Mouse (Mus musculus) embryo, embryonic 11 days (tissue): ENCODE data around the gene Sun3.

Experiments
- DNase-seq: peaks from one replicate; pipeline ENCODE4 v3.0.0-alpha.2; 2015

The Sun3 gene

GRCm38 (mm10) chr11:8978154-8978553, 70.6 kb downstream of the Sun3 start:
- no peak for DNase-seq

- no peak for DNase-seq
Measured at GRCm38 (mm10) chr11:8973166-8973565, 75.6 kb downstream of the Sun3 start, which contains the start of gene Pkd1l1. Gene Pkd1l1, minus strand, starts transcription at chr11:8973266.

- DNase-seq = no peak
Measured at GRCm38 (mm10) chr11:8972093-8972492, 76.7 kb downstream of the Sun3 start.

DNA sequence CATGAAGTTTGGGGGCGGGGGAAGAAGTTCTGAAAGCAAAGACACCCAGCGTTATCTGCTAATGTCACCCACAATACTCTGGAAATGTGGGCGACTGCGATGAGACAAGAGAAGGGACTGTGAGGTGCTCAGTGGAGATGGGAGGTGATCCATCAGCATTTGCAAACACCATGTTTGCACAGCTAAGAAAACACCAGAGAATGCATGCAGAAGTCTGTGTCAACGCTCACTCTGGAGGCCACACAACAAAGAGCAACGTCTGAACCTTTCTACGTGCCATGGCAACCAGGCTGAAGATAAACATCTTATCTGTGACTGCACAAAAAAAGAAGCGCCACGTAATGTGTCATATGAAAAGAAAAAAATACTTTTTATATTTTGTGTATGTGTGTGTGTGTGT, 78.3 kb downstream of the Sun3 start:
- DNase-seq = no peak

DNA sequence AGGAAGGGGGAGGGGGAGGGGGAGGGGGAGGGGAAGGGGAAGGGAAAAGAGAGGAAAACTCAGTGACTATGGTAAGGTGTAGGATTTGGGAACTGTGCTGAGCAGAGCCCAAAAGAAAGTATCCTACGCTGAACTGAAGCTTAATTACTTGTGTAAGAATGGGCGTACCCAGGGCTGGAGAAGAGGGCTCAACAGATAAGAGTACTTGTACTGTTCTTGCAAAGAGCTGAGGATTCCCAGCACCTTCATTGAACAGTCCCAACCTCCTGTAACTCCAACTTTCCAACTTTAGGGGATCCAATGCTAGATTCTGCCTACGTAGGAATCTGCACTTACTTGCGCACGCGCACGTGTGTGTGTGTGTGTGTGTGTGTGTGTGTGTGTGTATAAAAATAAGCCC, 80.7 kb downstream of the Sun3 start:
- no peak for DNase-seq
